Mouse (Mus musculus) lung, adult 18-20 months (tissue): Measurements from ENCODE around the gene Pkd2l1.

Experiments used
- DNase-seq, 2 experiments: peaks; one replicate each; pipeline ENCODE4 v3.0.0; 2022; ENCODE audit warnings: mixed read lengths in 2 of 2

The Pkd2l1 gene

GRCm38 (mm10) chr19:44103001-44103400 is 89.2 kb downstream of the Pkd2l1 start:
- no peak for DNase-seq

- no peak for DNase-seq
These were observed 91.4 kb downstream of the Pkd2l1 start for GRCm38 (mm10) chr19:44100840-44101239.
